ENCODE assay signal across 20 mouse cellular contexts in the genomic region with DNA sequence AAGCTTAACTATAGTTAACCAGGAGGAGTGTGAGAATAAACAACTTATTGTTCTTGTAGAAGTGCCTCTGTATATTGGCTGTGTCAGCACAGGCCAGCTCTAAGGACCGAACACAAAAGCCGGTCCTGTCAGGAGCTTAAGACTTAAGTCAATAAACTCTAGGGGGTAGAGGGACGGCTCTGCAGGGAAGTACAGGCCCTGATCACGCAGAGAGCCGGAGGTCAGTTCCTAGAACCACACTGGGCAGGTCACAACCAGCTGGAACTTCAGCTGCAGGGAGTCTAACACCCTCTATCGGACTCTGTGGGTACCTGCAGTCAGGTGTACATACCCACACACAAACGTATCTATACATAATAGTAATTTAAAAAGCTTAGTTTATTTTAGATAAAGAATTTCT. TPM values are rescaled to one million over a fixed set of nuclear protein-coding genes. Genes with fewer than 3 reads are reported as not detected.
DNase-seq lines count a peak whose midpoint lies in the region; ATAC-seq lines count a peak whose summit lies in the region.
"Had no signal": no experiment of that assay in that cellular context is flagged by ENCODE, and none has a peak within 500 bp of the region (broad histone marks: within the 10 kb centered on the region; RNA-seq: fewer than 3 reads in every experiment).

No protein-coding gene starts in this region.

- H3K4me3 ChIP-seq in liver, embryonic 12.5 days: no peak overlapping the region
- H3K4me3 ChIP-seq in liver, embryonic 13.5 days (replicated peaks): no peak overlapping the region
- no peak overlapping the region for H3K4me3 ChIP-seq in liver, embryonic 16.5 days (ENCODE audit: low read depth, low read length)
- no peak overlapping the region for H3K4me3 ChIP-seq in stomach, embryonic 16.5 days (replicated peaks; ENCODE audit: low read length)
- H3K4me3 ChIP-seq: embryonic facial prominence, embryonic 10.5 days; heart, embryonic 10.5 days; hindbrain, embryonic 12.5 days had no signal

- H3K4me2 ChIP-seq in liver, embryonic 12.5 days: no peak overlapping the region
- H3K4me2 ChIP-seq in liver, embryonic 13.5 days: no peak overlapping the region
- no peak overlapping the region for H3K4me2 ChIP-seq in liver, embryonic 16.5 days (ENCODE audit: low read depth, low read length)
- H3K4me2 ChIP-seq in stomach, embryonic 16.5 days (ENCODE audit: low read depth, low read length): no peak overlapping the region
- H3K4me2 ChIP-seq: hindbrain, embryonic 12.5 days had no signal

- H3K9me3 ChIP-seq in liver, embryonic 12.5 days (replicated peaks): no peaks in the 10 kb centered on the region
- H3K9me3 ChIP-seq in liver, embryonic 13.5 days (replicated peaks): no peaks in the 10 kb centered on the region
- H3K9me3 ChIP-seq in liver, embryonic 16.5 days (replicated peaks; ENCODE audit: control insufficient read depth, low read length): no peaks in the 10 kb centered on the region
- no peaks in the 10 kb centered on the region for H3K9me3 ChIP-seq in stomach, embryonic 16.5 days (replicated peaks; ENCODE audit: control insufficient read depth, low read length)
- H3K9me3 ChIP-seq: embryonic facial prominence, embryonic 10.5 days; heart, embryonic 10.5 days; hindbrain, embryonic 12.5 days had no signal

- no peak overlapping the region for H3K27ac ChIP-seq in liver, embryonic 12.5 days
- H3K27ac ChIP-seq in liver, embryonic 13.5 days: no peak overlapping the region; the same call in 1 of the 2 replicates
- peak overlapping the region; percentile 26; the same call in 1 of the 2 replicates for H3K27ac ChIP-seq in liver, embryonic 16.5 days (ENCODE audit: low read length)
- no peak overlapping the region; the same call in 1 of the 2 replicates for H3K27ac ChIP-seq in stomach, embryonic 16.5 days (ENCODE audit: low read length)
- H3K27ac ChIP-seq: embryonic facial prominence, embryonic 10.5 days; heart, embryonic 10.5 days; hindbrain, embryonic 12.5 days had no signal

- H3K4me1 ChIP-seq in liver, embryonic 12.5 days: no peaks in the 10 kb centered on the region
- H3K4me1 ChIP-seq in liver, embryonic 13.5 days (replicated peaks): 0 out of 2 replicates have a peak, but pooled peaks cover 3% of the 10 kb centered on the region
- H3K4me1 ChIP-seq in liver, embryonic 16.5 days (ENCODE audit: control insufficient read depth, low read depth, low read length): no peaks in the 10 kb centered on the region
- H3K4me1 ChIP-seq in stomach, embryonic 16.5 days (ENCODE audit: control insufficient read depth, insufficient read depth, low read length): no peaks in the 10 kb centered on the region
- H3K4me1 ChIP-seq: embryonic facial prominence, embryonic 10.5 days; heart, embryonic 10.5 days; hindbrain, embryonic 12.5 days had no signal

- no peak for DNase-seq in liver
- DNase-seq in liver, embryonic 13.5 days: no peak
- no peak for DNase-seq in frontal cortex, postnatal 10 days (ENCODE audit: low spot score in 2 of 2)
- no peak for DNase-seq in neural tube, embryonic 10.5 days (ENCODE audit: extremely low spot score, low spot score)
- DNase-seq: adrenal gland, adult 2 months; adrenal gland, postnatal 25 days; cerebellum, adult 18-20 months; cerebellum, postnatal 10 days; gastrocnemius, postnatal 10 days; heart, adult 18-20 months; heart, postnatal 10 days; heart, postnatal 4 days had no signal

- H3K27me3 ChIP-seq in liver, embryonic 12.5 days (replicated peaks): no peaks in the 10 kb centered on the region
- no peaks in the 10 kb centered on the region for H3K27me3 ChIP-seq in liver, embryonic 13.5 days
- no peaks in the 10 kb centered on the region for H3K27me3 ChIP-seq in liver, embryonic 16.5 days (ENCODE audit: control insufficient read depth, insufficient read depth, low read depth, low read length)
- no peaks in the 10 kb centered on the region for H3K27me3 ChIP-seq in stomach, embryonic 16.5 days (ENCODE audit: control insufficient read depth, insufficient read depth, low read length)
- H3K27me3 ChIP-seq: hindbrain, embryonic 12.5 days had no signal

- H3K36me3 ChIP-seq in liver, embryonic 12.5 days: peaks cover 96% of the 10 kb centered on the region
- H3K36me3 ChIP-seq in liver, embryonic 13.5 days: peaks cover 93% of the 10 kb centered on the region
- peaks cover 47% of the 10 kb centered on the region for H3K36me3 ChIP-seq in liver, embryonic 16.5 days (ENCODE audit: control insufficient read depth, insufficient read depth)
- H3K36me3 ChIP-seq in stomach, embryonic 16.5 days (ENCODE audit: control insufficient read depth, insufficient read depth, low read length): peaks cover 43% of the 10 kb centered on the region

- 0 out of 2 replicates have a peak, but pooled peaks have one; percentile 38 for ATAC-seq in liver, embryonic 12.5 days
- peak; percentile 29; the same call in 1 of the 2 replicates for ATAC-seq in liver, embryonic 13.5 days (ENCODE audit: low read depth)
- peak; percentile 50 for ATAC-seq in liver, embryonic 16.5 days (ENCODE audit: low read depth)
- peak; percentile 63; the same call in 1 of the 2 replicates for ATAC-seq in stomach, embryonic 16.5 days (ENCODE audit: insufficient read depth, low FRiP score)
- ATAC-seq: forebrain, embryonic 14.5 days had no signal

- WGBS in liver, embryonic 12.5 days (ENCODE audit: insufficient replicate concordance): 80% methylated on average over 7 of the region's 7 CpGs
- WGBS in liver, embryonic 13.5 days (ENCODE audit: insufficient replicate concordance): 78% methylated on average over 7 of the region's 7 CpGs
- WGBS in liver, embryonic 16.5 days (ENCODE audit: insufficient replicate concordance): 76% methylated on average over 7 of the region's 7 CpGs
- WGBS in stomach, embryonic 16.5 days: 59% methylated on average over 7 of the region's 7 CpGs

- no peak overlapping the region for H3K9ac ChIP-seq in liver, embryonic 12.5 days
- no peak overlapping the region for H3K9ac ChIP-seq in liver, embryonic 13.5 days
- no peak overlapping the region for H3K9ac ChIP-seq in liver, embryonic 16.5 days (ENCODE audit: low read depth, low read length)
- no peak overlapping the region for H3K9ac ChIP-seq in stomach, embryonic 16.5 days (ENCODE audit: low read length)
- H3K9ac ChIP-seq: hindbrain, embryonic 12.5 days had no signal

RNA-seq across cellular contexts. Expression of gene Xpot, which starts 10.2 kb away (rescaled TPM):
- polyA plus RNA-seq in liver, embryonic 12.5 days (2016; fragmentation: Nextera tagmentation; extraction: Ambion mirVana): 67.8 and 68.8 TPM in 2 replicates
- 39.9 and 50.2 TPM in 2 replicates for polyA plus RNA-seq in liver, embryonic 13.5 days (2015; fragmentation: Nextera tagmentation; extraction: Ambion mirVana)
- polyA plus RNA-seq in liver, embryonic 16.5 days (2015; fragmentation: Nextera tagmentation; extraction: Ambion mirVana): 24.1 and 26.4 TPM in 2 replicates
- 53.9 and 56.1 TPM in 2 replicates for polyA plus RNA-seq in stomach, embryonic 16.5 days (2015; fragmentation: Nextera tagmentation; extraction: Ambion mirVana)

RNA-seq across cellular contexts. Expression of gene D930020B18Rik, which starts 25.5 kb away (rescaled TPM):
- 0.11 and 0.18 TPM in 2 replicates for polyA plus RNA-seq in liver, embryonic 12.5 days (2016; fragmentation: Nextera tagmentation; extraction: Ambion mirVana)
- polyA plus RNA-seq in liver, embryonic 13.5 days (2015; fragmentation: Nextera tagmentation; extraction: Ambion mirVana): 0.07 TPM in 1 of 2 replicates, not detected in the other
- polyA plus RNA-seq in liver, embryonic 16.5 days (2015; fragmentation: Nextera tagmentation; extraction: Ambion mirVana): 0.04 TPM in 1 of 2 replicates, not detected in the other
- 1.0 and 1.4 TPM in 2 replicates for polyA plus RNA-seq in stomach, embryonic 16.5 days (2015; fragmentation: Nextera tagmentation; extraction: Ambion mirVana)
- polyA plus RNA-seq: adrenal gland, adult 2 months; heart, embryonic 14.5 days had no signal

RNA-seq across cellular contexts. Expression of gene Tbk1, which starts 29.3 kb away (rescaled TPM):
- 24.8 and 25.8 TPM in 2 replicates for polyA plus RNA-seq in liver, embryonic 12.5 days (2016; fragmentation: Nextera tagmentation; extraction: Ambion mirVana)
- 18.4 and 22.7 TPM in 2 replicates for polyA plus RNA-seq in liver, embryonic 13.5 days (2015; fragmentation: Nextera tagmentation; extraction: Ambion mirVana)
- polyA plus RNA-seq in liver, embryonic 16.5 days (2015; fragmentation: Nextera tagmentation; extraction: Ambion mirVana): 19.8 and 20.5 TPM in 2 replicates
- 34.2 and 36.7 TPM in 2 replicates for polyA plus RNA-seq in stomach, embryonic 16.5 days (2015; fragmentation: Nextera tagmentation; extraction: Ambion mirVana)
